Mouse (Mus musculus) midbrain, embryonic 12.5 days (tissue): ENCODE data around the gene Mpig6b. TPM values are rescaled to one million over a fixed set of nuclear protein-coding genes. Genes with fewer than 3 reads are reported as not detected.
A peak's percentile ranks its signal among the peaks of the same experiment; 100 is the strongest.

Source experiments
- ATAC-seq: fragments of 200-750 bp; cut with Nextera tagmentation; 2 replicates; pipeline ENCODE4 v1.8.0; 2017; ENCODE audit warnings: low read depth, moderate TSS enrichment, moderate library complexity; ENCODE audit not compliant: low FRiP score
- H3K27ac ChIP-seq: fragments of 300-500 bp; sonication (generic); replicated peaks from 2 replicates; pipeline ENCODE4 v1.5.1; 2016; ENCODE audit warnings: mild to moderate bottlenecking
- H3K27me3 ChIP-seq: fragments of 300-500 bp; sonication (generic); 2 replicates; pipeline ENCODE4 v1.6.1; 2016; ENCODE audit warnings: mild to moderate bottlenecking
- H3K36me3 ChIP-seq: fragments of 300-500 bp; sonication (generic); 2 replicates; pipeline ENCODE4 v1.6.1; 2016
- H3K4me1 ChIP-seq: fragments of 300-500 bp; sonication (generic); 2 replicates; pipeline ENCODE4 v1.6.1; 2016
- H3K4me2 ChIP-seq: fragments of 300-500 bp; sonication (generic); replicated peaks from 2 replicates; pipeline ENCODE4 v1.6.1; 2016; ENCODE audit warnings: mild to moderate bottlenecking, moderate library complexity
- H3K4me3 ChIP-seq: fragments of 300-500 bp; sonication (generic); 2 replicates; pipeline ENCODE4 v1.5.1; 2016; ENCODE audit warnings: mild to moderate bottlenecking
- H3K9ac ChIP-seq: fragments of 300-500 bp; sonication (generic); replicated peaks from 2 replicates; pipeline ENCODE4 v1.6.1; 2016; ENCODE audit warnings: mild to moderate bottlenecking, moderate library complexity
- H3K9me3 ChIP-seq: fragments of 300-500 bp; sonication (generic); 2 replicates; pipeline ENCODE4 v1.6.1; 2016; ENCODE audit warnings: mild to moderate bottlenecking
- WGBS: fragments of 180-500 bp; shearing (Covaris S2); methylation state at CpG from one replicate; pipeline ENCODE4 v1.1.7; 2016; 5-methylcytosine and 5-hydroxymethylcytosine counted together
- polyA plus RNA-seq: library from polyadenylated mRNA; unstranded; fragments of >200 nt; fragmentation: Nextera tagmentation; extraction: Ambion mirVana; gene quantifications from 2 replicates; pipeline ENCODE4 v1.2.1, GENCODE M21; 2016

Gene Mpig6b
- polyA plus RNA-seq, 1 experiment from 2014 or later = 0.93 TPM

DNA sequence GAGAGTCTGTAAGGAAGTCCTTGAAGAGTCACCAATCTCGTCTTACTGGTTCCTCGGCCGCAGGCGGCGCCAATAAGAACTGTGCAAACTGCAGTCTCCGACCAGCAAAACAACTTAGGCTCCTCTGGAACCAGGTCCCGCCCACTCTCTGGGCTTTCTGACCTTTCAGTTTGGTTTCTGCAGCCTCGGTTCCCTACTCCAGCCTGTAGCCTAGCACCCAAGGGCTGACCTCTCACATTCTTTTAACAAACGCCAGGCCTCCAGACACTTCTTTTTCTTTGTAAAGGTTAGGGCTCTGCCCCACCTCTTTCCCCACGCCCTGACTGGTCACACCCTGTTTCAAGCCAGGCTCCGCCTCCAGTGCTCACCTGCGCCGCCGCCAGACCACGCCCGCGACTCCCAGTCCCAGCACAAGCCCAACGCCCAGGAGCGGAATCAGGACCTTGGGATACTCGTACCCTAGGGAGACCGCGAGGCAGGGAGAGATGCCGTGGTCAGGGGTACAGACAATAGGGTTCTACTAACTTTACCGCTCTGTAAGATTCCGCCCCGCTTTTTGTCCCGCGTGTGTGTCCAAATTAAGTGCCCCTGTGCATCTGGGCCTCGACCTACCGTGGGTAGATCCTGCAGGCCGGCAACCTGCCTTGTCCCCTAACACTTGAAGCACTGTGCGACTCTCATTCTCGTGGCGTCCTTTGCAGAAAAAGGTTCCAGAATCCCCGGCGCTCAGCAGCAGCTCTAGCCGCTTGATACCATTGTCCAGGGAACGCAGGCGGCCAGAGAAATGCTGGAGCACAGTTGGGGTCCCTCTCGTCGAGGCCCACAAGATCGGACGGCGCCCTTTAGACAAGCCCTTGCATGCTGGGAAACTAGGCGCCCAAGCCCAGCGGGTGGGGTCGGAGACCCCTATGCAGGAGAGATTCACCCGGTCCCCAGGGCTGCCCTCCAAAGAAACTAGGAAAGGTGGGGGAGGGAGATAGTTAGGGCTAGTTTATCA is 735 bp downstream of the Mpig6b start, which contains the start of gene Ly6g6c:
Gene Ly6g6c, plus strand, starts transcription at position 438 of the 997 bp plus-strand sequence.
- Histone ChIP-seq H3K27ac (peak within 1 kb of the TSS; percentile 22; the same call in 1 of the 2 replicates), H3K9me3 (no peaks in the 10 kb centered on the region), H3K4me3 (peak within 1 kb of the TSS; percentile 31), H3K27me3 (peaks cover 48% of the 10 kb centered on the region), H3K4me1 (peaks cover 36% of the 10 kb centered on the region), H3K4me2 (peak within 1 kb of the TSS; percentile 55), H3K9ac (peak within 1 kb of the TSS; percentile 47), H3K36me3 (peaks cover 30% of the 10 kb centered on the region)
- under 1% methylated on average over 48 of the region's 48 CpGs for WGBS
- no peak for ATAC-seq

DNA sequence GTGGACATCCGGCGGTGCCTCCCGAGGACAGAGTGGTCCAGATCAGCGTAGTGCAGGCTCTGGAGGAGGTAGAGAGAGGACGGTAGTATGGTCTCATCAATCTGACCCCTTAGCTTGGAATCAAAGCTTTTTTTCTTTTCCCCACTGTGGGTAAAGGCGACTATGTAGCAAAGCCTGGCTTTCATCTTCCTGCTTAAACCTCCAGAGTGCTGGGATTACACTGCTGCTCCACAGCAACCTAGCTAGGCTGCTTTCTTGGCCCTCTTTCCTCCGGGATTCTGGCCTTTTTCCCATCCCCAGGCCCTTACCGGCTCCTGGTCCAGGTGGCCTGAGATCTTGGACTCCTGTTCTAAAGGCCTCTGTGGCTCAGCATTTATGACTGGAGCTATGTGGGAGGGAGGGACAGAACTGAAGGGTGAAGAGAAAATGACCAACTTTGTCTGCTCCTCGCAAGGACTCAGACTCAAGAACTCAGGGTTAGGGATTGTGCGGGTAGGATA is 1.6 kb downstream of the Mpig6b start:
- no peaks in the 10 kb centered on the region for H3K9me3 ChIP-seq
- peaks cover 41% of the 10 kb centered on the region for H3K4me1 ChIP-seq
- peak overlapping the region; percentile 47 for H3K9ac ChIP-seq
- H3K36me3 ChIP-seq = peaks cover 32% of the 10 kb centered on the region
- ATAC-seq = no peak
- peak overlapping the region; percentile 55 for H3K4me2 ChIP-seq
- peaks cover 48% of the 10 kb centered on the region for H3K27me3 ChIP-seq
- H3K4me3 ChIP-seq = no peak overlapping the region
- WGBS = 38% methylated on average over 10 of the region's 10 CpGs
- peak overlapping the region; percentile 22; the same call in 1 of the 2 replicates for H3K27ac ChIP-seq

DNA sequence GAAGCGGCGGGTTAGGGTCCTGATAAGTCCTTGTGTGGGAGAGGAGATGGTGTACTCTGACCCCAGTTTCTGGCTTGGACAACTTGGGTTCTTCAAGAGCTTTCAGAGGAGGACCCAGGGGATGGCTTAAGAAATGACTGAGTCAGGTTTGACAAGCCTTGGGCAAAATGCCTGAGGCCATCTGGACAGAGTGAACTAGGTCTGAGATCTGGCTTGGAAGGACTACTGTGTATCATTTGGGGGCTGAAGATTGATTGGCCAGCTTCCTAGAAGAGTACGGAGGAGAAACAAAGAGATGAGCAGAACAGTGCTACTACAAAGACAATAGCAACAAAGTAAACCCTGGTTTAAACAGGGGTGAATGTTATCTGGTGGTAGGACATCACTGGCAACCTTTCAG is 2.5 kb downstream of the Mpig6b start:
- no peak overlapping the region for H3K4me2 ChIP-seq
- no peak overlapping the region for H3K27ac ChIP-seq
- peaks cover 32% of the 10 kb centered on the region for H3K36me3 ChIP-seq
- H3K27me3 ChIP-seq = peaks cover 48% of the 10 kb centered on the region
- H3K9me3 ChIP-seq = no peaks in the 10 kb centered on the region
- peaks cover 43% of the 10 kb centered on the region for H3K4me1 ChIP-seq
- no peak overlapping the region for H3K9ac ChIP-seq
- H3K4me3 ChIP-seq = no peak overlapping the region
- 90% methylated on average over 3 of the region's 3 CpGs for WGBS
- ATAC-seq = no peak

DNA sequence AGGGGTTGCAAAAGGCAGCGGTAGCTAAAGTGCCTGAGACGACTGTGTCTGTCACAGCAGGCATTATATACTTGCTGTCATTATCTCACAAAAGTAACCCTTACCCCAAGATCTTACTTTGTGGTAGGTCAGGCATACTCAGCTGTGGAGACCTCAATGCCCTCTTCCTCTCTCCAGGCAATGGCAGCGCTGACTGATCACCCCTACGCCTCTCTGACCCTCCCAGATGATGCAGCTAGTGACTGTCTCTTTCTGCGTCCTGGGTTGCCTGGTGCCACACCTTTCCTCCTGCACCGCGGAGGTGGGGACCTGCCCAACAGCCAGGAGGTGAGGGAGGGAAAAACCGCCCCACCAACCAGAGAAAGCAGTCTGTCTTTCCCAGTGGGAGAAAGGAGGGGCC is 4.7 kb downstream of the Mpig6b start:
- peaks cover 42% of the 10 kb centered on the region for H3K36me3 ChIP-seq
- no peak for ATAC-seq
- 87% methylated on average over 8 of the region's 8 CpGs for WGBS
- peak overlapping the region; percentile 81; the same call in 1 of the 2 replicates for H3K4me2 ChIP-seq
- no peak overlapping the region for H3K4me3 ChIP-seq
- H3K4me1 ChIP-seq = peaks cover 46% of the 10 kb centered on the region
- H3K27ac ChIP-seq = no peak overlapping the region
- H3K9me3 ChIP-seq = no peaks in the 10 kb centered on the region
- peaks cover 35% of the 10 kb centered on the region for H3K27me3 ChIP-seq
- H3K9ac ChIP-seq = 0 out of 2 replicates have a peak overlapping the region, but pooled peaks have one; percentile 11

DNA sequence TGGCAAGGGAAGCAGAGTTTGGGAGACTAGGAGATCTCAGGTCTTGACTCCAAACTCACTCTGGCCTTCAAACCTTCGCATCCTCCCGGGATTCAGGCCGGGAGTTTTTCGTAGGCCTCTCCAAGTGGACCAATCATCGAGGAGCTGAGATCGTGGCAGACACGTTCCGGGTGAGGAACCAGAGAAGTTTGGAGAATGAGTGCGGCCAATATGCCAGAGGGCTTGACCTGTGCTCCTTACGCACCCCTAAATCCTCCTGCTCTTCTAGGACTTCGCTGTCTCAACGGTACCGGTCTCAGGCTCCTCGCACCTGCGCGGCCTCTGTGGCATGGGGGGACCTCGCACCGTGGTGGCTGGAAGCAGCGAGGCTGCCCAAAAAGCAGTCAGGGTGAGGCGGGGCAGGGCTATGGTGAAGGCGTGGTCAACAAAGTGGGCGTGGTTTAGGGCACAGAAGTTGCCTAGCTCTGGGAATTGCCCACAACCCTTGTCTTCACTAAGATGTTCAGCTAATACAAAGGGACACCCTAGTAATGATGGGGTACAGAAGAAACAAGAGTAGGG is 5.2 kb downstream of the Mpig6b start:
- peak overlapping the region; percentile 89 for H3K9ac ChIP-seq
- H3K27me3 ChIP-seq = peaks cover 30% of the 10 kb centered on the region
- H3K9me3 ChIP-seq = no peaks in the 10 kb centered on the region
- peaks cover 43% of the 10 kb centered on the region for H3K4me1 ChIP-seq
- WGBS = 64% methylated on average over 22 of the region's 22 CpGs
- ATAC-seq = no peak
- peaks cover 46% of the 10 kb centered on the region for H3K36me3 ChIP-seq
- peak overlapping the region; percentile 81 for H3K4me2 ChIP-seq
- no peak overlapping the region for H3K27ac ChIP-seq
- H3K4me3 ChIP-seq = peak overlapping the region; percentile 68

DNA sequence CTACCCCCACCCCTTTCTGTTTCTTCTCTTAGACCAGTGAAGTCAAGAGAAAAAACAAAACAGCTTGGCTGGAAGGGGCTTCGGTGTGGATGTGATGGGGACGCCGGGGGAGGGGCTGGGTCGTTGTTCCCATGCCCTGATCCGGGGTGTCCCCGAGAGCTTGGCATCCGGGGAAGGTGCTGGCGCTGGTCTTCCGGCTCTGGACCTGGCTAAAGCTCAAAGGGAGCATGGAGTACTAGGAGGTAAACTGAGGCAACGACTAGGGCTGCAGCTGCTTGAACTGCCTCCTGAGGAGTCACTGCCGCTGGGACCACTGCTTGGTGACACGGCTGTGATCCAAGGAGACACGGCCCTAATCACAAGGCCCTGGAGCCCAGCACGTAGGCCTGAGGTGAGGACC is 5.9 kb downstream of the Mpig6b start:
- H3K27me3 ChIP-seq = peaks cover 23% of the 10 kb centered on the region
- peak overlapping the region; percentile 89 for H3K9ac ChIP-seq
- ATAC-seq = no peak
- H3K4me3 ChIP-seq = peak overlapping the region; percentile 68
- H3K9me3 ChIP-seq = no peaks in the 10 kb centered on the region
- WGBS = 26% methylated on average over 14 of the region's 14 CpGs
- H3K36me3 ChIP-seq = peaks cover 52% of the 10 kb centered on the region
- peaks cover 36% of the 10 kb centered on the region for H3K4me1 ChIP-seq
- H3K27ac ChIP-seq = no peak overlapping the region
- peak overlapping the region; percentile 81 for H3K4me2 ChIP-seq

DNA sequence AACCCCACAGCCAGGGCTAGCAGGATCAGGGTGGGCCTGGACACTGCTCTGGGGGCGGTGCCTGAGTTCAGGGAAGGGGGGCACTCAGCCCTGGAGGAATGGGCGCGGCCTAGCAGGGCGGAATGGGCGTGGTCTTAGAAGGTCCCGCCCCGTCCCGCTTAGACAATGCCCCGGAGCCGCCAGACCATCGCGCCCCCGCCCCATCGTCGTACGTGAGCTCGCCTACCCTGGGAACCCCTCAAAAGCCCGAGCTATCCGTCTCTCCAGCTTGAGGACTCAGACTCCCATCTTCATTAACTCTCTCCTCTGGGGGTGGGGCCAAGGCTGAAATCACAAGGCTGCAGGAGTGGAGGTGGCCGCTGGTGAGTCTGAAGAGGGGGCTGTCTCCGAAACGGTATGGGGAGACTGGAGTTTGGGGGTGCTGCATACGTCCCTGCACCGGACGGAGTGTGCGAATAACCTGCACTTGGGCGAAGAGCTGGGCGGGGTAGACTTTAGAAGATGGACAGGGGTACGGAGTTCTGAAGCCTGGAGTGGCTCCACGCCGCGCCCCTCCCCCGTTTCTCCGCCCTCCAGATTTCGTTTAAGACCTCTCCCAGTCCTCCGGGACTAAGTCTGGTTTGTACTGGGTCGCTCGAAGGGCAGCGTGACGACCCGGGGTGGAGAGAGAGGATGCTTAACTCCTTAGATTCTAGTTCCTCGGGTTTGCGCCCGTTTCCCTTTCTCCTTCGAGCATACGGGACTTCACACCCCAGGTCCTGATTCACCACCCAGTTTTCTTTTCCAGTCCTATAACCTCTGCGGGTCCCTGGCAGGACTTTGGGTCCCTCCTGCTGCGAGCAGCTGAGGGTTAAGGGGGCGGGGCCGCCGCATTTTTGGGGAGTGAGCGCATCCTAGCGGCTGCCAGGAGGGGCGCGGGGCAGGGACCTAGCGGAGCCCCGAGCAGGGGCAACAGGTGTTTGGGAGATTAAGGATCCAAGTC is 6.8 kb downstream of the Mpig6b start, which contains the start of gene Ddah2:
Gene Ddah2, plus strand, starts transcription at position 125 of the 982 bp plus-strand sequence.
- peaks cover 14% of the 10 kb centered on the region for H3K27me3 ChIP-seq
- peak within 1 kb of the TSS; percentile 81 for H3K4me2 ChIP-seq
- 0 out of 2 replicates have a peak, but pooled peaks cover 1% of the 10 kb centered on the region for H3K9me3 ChIP-seq
- ATAC-seq = peak; percentile 91
- peaks cover 58% of the 10 kb centered on the region for H3K36me3 ChIP-seq
- peak within 1 kb of the TSS; percentile 88 for H3K27ac ChIP-seq
- H3K4me1 ChIP-seq = peaks cover 27% of the 10 kb centered on the region
- peak within 1 kb of the TSS; percentile 89 for H3K9ac ChIP-seq
- H3K4me3 ChIP-seq = peak within 1 kb of the TSS; percentile 68
- under 1% methylated on average over 57 of the region's 57 CpGs for WGBS

DNA sequence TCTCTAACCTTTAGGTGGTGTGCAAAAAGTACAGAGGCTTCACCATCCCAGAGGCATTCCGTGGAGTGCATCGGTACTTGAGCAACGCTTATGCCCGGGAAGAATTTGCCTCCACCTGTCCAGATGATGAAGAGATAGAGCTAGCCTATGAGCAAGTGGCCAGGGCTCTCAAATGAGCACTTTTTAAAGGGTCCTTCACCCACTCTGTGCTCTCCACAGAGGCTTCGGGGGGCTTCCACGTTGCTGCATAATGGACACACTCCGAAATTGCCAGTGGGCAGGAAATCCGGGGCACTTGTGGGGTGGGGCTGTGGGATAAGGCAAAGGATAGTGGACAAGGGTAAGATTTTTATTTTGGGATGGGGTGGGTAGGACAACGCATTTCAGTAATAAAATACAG is 7.7 kb downstream of the Mpig6b start:
- Histone ChIP-seq H3K9ac (peak overlapping the region; percentile 35), H3K9me3 (0 out of 2 replicates have a peak, but pooled peaks cover 4% of the 10 kb centered on the region), H3K4me3 (peak overlapping the region; percentile 68), H3K4me2 (peak overlapping the region; percentile 81; the same call in 1 of the 2 replicates), H3K27ac (peak overlapping the region; percentile 88), H3K4me1 (peaks cover 24% of the 10 kb centered on the region), H3K27me3 (peaks cover 5% of the 10 kb centered on the region; the same call in 1 of the 2 replicates), H3K36me3 (peaks cover 63% of the 10 kb centered on the region)
- WGBS = 73% methylated on average over 9 of the region's 9 CpGs
- ATAC-seq = peak; percentile 13

DNA sequence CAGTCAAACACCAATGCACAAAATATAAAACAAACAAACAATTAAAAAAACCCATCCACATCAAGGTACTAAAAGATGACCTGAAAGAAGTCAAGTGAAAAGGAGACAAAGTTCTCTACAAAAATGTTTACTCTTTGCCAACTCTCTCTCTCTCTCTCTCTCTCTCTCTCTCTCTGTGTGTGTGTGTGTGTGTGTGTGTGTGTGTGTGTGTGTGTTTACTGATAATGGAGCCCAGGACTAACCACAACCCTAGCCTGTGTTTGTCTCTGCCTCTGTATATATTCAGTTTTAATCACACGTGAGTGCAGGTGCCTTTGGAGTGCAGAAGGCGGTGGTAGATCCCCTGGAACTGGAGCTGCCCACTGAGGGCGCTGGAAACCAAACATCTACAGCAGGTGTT is 8.9 kb downstream of the Mpig6b start:
- H3K27me3 ChIP-seq = no peaks in the 10 kb centered on the region; the same call in 1 of the 2 replicates
- 0 out of 2 replicates have a peak, but pooled peaks cover 4% of the 10 kb centered on the region for H3K9me3 ChIP-seq
- no peak for ATAC-seq
- H3K27ac ChIP-seq = no peak overlapping the region
- no peak overlapping the region for H3K9ac ChIP-seq
- no peak overlapping the region for H3K4me3 ChIP-seq
- 77% methylated on average over 3 of the region's 3 CpGs for WGBS
- no peak overlapping the region for H3K4me2 ChIP-seq
- peaks cover 58% of the 10 kb centered on the region for H3K36me3 ChIP-seq
- H3K4me1 ChIP-seq = peaks cover 35% of the 10 kb centered on the region

DNA sequence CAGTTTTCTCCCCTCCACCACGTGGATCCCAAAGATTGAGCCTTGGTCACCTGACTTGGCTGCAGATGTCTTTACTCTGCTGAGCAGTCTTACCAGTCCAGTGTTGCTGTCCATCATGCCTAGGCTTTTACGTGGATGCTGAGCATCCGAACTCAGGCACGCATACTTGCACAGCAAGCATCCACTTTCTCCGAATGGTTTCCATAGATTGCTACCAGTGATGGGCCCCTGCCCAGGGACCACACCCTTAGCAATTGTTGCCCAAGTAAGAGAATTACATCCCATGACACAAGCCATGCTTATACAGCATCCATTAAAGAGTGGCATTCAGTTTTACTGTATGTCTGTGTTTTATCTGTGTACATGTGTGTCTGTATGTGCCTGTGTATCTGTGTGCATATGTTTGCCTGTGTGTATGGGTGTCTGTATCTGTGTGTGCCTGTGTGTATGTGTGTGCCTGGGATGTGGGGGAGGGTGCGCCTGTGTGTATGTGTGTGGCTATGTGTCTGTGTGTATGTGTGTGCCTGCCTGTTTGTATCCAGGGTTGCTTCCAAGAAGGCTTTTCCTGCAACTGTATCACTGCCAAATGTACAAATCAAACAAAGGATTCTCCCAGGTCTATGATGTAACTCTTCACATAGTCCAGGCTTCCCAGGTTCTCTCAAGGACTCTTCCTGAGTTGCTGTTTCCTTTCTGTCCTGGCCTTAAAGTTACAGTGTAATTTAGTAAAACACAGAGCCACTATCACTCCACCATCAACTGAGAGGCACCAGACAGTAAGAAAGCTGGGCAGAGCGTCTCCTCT is 10.1 kb downstream of the Mpig6b start:
- H3K36me3 ChIP-seq = peaks cover 48% of the 10 kb centered on the region
- ATAC-seq = no peak

More for the DNA sequence above, 10.1 kb downstream of the Mpig6b start:
- H3K9me3 ChIP-seq = 0 out of 2 replicates have a peak, but pooled peaks cover 4% of the 10 kb centered on the region
- no peaks in the 10 kb centered on the region for H3K27me3 ChIP-seq
- H3K9ac ChIP-seq = no peak overlapping the region
- 92% methylated on average over 7 of the region's 7 CpGs for WGBS
- H3K4me1 ChIP-seq = peaks cover 34% of the 10 kb centered on the region
- no peak overlapping the region for H3K27ac ChIP-seq
- H3K4me2 ChIP-seq = no peak overlapping the region
- no peak overlapping the region for H3K4me3 ChIP-seq
